Mouse (Mus musculus) spleen, adult 2 months (tissue): ENCODE measurements at regions not wholly inside any gene's neighbourhood (a gene's known extent, or its start where the extent isn't known, plus 50 kb on each side); places are given as distances from the start of the nearest gene placed in this dataset.
"Not testable (repeated sequence)": the region's sequence is repeated elsewhere in the genome, so short reads cannot be mapped to it uniquely, and the experiment has no call there.

Experiments used
- CTCF ChIP-seq: fragments of 200-500 bp; IDR thresholded peaks from 2 replicates; pipeline ENCODE4 v1.5.1; 2011; ENCODE audit warnings: mild to moderate bottlenecking, inconsistent platforms; ENCODE audit not compliant: insufficient read depth, insufficient read length, insufficient replicate concordance; ENCODE audit errors: extremely low read depth
- POLR2A ChIP-seq: fragments of 200-500 bp; IDR thresholded peaks from 2 replicates; pipeline ENCODE4 v1.6.1; 2011; ENCODE audit warnings: low read depth, low read length, inconsistent platforms

GRCm38 (mm10) chr12:115753135-115753534 is 294.4 kb upstream of the Zfp386 start:
- not testable (repeated sequence) for TF ChIP-seq POLR2A, CTCF
